Mouse (Mus musculus) frontal cortex, adult (tissue): ENCODE measurements around the gene Kcnab3.

Experiments
- ATAC-seq: cut with Nextera tagmentation; 2 replicates; pipeline ENCODE4 v1.9.2; 2017; ENCODE audit warnings: mild to moderate bottlenecking, moderate library complexity, mixed read lengths; ENCODE audit not compliant: low TSS enrichment

Kcnab3 gene

GRCm38 (mm10) chr11:69331929-69332405 is 5.9 kb downstream of the Kcnab3 start:
- ATAC-seq, result peak; percentile 66

- ATAC-seq, result no peak
These were observed 6.7 kb downstream of the Kcnab3 start for GRCm38 (mm10) chr11:69332713-69333253.

GRCm38 (mm10) chr11:69333922-69334321 is 7.9 kb downstream of the Kcnab3 start:
- ATAC-seq, result no peak

GRCm38 (mm10) chr11:69334796-69335195 is 8.7 kb downstream of the Kcnab3 start:
- ATAC-seq, result no peak

GRCm38 (mm10) chr11:69340161-69341131 is 14.4 kb downstream of the Kcnab3 start, which contains the start of gene Rnf227:
Rnf227 (plus strand) TSS chr11:69340461.
- ATAC-seq, result peak; percentile 86

GRCm38 (mm10) chr11:69346441-69346840 is 20.4 kb downstream of the Kcnab3 start:
- ATAC-seq, result no peak

GRCm38 (mm10) chr11:69356544-69356943 is 30.5 kb downstream of the Kcnab3 start:
- no peak for ATAC-seq

- no peak for ATAC-seq
These were observed 31.6 kb downstream of the Kcnab3 start for GRCm38 (mm10) chr11:69357690-69358089.

- no peak for ATAC-seq
These were observed 36.0 kb downstream of the Kcnab3 start for GRCm38 (mm10) chr11:69362021-69362420.

- ATAC-seq, result no peak
These were observed 36.4 kb downstream of the Kcnab3 start for GRCm38 (mm10) chr11:69362479-69362878.

- 0 out of 2 replicates have a peak, but pooled peaks have one; percentile 2 for ATAC-seq
These were observed 38.3 kb downstream of the Kcnab3 start for GRCm38 (mm10) chr11:69364376-69364775.

GRCm38 (mm10) chr11:69364910-69365309 is 38.9 kb downstream of the Kcnab3 start:
- peak; percentile 48 for ATAC-seq

GRCm38 (mm10) chr11:69365722-69366121 is 39.7 kb downstream of the Kcnab3 start:
- ATAC-seq, result no peak

- peak; percentile 68 for ATAC-seq
These were observed 40.2 kb downstream of the Kcnab3 start for GRCm38 (mm10) chr11:69366157-69366854.

GRCm38 (mm10) chr11:69366855-69367615 is 41.0 kb downstream of the Kcnab3 start:
- no peak for ATAC-seq

GRCm38 (mm10) chr11:69367616-69368355 is 41.7 kb downstream of the Kcnab3 start:
- ATAC-seq, result no peak

GRCm38 (mm10) chr11:69368356-69369214 is 42.5 kb downstream of the Kcnab3 start:
- ATAC-seq, result no peak

- no peak for ATAC-seq
These were observed 43.3 kb downstream of the Kcnab3 start, which contains the start of gene Chd3 for GRCm38 (mm10) chr11:69369215-69369989. Chd3 (minus strand) TSS chr11:69369406.
